Mouse (Mus musculus) testis, postnatal 10 days (tissue): ENCODE data around the gene Crisp3.
"Not testable (repeated sequence)": the region's sequence is repeated elsewhere in the genome, so short reads cannot be mapped to it uniquely, and the experiment has no call there.

ENCODE experiments used
- DNase-seq: peaks from one replicate; pipeline ENCODE4 v3.0.0; 2021; ENCODE audit warnings: low spot score

Crisp3 gene

DNA sequence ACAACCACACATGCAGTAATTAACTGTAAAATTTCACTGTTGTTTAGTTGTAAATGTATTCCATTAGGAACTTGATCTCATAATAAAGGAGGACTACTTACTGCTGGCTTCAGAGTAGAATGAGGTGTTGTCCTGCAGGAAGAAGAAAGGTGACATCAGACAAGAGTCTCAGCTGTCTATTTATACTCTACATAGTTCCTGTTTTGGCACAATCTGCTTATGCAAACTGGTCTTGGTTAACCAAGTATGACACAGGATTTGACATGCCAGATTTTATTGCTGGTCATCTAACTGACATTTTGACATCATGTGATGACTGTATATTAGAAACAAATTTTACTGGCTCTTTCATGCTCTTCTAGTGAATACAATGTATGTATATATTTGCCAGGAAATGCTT, at the start of gene Crisp3:
Crisp3 (minus strand) TSS at position 154 of the 400 bp plus-strand sequence.
- no peak for DNase-seq

DNA sequence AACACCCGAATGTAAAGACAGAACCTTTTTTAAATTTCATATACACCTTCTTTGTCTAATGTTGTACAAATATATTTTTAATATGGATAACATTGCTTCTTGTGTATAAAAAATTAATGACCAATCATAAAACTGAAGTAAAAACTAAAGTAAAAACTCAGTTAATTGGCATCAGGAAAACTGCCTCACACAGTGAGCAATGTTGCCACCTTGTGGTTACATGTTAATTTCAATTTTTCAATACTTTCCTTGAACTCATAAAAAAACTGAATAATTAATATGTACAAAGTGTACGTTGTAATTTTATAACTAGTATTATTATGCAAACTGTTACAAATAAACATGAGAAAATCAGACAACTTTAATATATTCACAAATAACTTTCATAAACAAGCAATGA, 43.3 kb upstream of the Crisp3 start:
- DNase-seq: no peak

DNA sequence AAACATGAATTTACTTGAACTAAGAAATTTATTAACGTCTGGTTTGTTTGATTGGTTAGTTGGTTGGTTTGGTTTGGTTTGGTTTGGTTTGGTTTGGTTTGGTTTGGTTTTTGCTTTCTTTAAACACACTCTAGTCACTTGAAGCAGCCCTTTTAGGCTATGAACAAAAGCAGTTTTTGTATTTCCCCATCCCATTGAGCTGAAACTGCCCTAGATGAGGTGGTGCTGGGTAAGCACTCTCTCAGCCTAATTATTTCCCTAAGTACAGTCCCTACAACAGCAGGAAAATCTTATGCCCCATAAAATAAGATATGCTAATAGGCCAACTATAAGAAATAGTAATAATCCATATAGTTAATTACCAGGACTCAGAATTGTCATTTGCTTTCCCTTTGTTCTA, 33.4 kb upstream of the Crisp3 start:
- DNase-seq: no peak

DNA sequence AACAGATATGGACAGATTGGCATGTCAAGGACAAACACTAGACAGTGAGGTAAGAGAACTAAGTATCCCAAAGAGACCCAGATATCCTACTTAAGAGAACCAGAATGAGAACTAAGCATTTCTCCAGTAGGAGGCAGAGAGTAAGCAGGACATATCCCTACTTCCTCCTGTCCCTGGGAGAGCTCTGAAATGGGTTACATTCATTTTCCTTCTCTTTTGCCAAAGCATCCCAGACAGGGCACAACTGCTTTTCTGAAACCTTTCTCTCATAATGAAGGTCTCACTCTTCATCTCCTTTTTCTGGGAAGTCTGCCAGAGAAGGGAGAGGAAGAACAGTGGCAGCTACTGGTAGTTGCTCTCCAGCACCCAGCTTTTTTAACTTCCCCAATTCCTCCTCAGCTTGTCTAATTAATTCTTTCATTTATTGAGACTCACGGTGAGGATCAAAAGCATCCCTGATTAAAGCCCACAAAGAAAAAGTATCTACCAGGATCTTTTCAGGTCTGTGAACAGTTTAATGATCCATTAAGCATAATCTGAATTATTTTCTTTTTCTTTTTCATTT, 32.9 kb upstream of the Crisp3 start:
- DNase-seq: no peak

DNA sequence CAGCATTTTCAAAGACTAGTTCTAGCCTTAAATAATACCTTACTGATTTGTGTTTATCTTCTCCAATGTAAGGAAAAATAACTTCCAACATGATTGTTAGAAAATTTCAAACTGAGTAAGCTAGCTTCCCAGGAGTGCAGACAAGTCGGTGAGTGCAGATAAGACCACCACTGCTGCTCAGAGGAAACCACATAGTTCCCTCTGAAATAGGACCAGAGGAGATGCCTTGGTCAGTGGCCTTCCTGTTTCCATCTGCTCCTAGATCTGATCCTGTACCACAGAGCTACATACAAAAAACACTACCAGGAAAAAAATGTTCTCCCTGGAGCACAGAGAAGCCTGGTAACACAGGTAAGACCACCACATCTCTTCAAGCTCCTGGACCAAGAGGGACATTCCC, 10.4 kb upstream of the Crisp3 start:
- DNase-seq: no peak

DNA sequence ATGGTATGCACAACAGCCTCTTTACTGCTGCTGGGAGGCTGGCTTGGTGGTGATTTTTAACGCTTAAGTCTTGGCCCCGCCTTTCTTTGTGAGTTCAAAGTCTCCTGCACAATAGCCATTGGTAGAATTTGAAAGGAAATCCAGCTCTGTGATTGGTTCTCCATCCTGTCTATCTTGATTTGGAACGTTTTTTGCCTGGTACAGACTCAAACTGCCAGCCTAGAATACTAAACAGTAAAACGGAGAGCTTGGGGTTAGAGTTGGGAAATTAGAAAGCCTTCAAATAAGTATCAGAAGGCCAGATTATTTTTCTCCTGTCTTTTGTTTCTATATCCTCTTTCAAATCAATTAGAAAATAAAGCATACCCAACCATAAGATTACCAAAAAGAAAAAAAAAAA, 33.5 kb downstream of the Crisp3 start, which contains the start of gene Pgk2:
Pgk2 (minus strand) TSS at position 101 of the 400 bp plus-strand sequence.
- DNase-seq: no peak

DNA sequence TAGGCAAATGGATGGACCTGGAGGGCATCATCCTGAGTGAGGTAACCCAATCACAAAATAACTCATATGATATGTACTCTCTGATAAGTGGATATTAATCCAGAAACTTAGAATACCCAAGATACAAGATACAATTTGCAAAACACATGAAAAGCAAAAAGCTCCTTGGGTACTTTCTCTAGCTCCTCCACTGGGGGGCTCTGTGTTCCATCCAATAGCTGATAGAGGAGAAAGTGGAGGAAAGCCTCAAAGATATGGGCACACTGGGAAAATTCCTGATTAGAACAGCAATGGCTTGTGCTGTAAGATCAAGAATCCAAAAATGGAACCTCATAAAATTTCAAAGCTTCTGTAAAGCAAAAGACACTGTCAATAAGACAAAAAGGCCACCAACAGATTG, 40.3 kb downstream of the Crisp3 start:
- not testable (repeated sequence) for DNase-seq

DNA sequence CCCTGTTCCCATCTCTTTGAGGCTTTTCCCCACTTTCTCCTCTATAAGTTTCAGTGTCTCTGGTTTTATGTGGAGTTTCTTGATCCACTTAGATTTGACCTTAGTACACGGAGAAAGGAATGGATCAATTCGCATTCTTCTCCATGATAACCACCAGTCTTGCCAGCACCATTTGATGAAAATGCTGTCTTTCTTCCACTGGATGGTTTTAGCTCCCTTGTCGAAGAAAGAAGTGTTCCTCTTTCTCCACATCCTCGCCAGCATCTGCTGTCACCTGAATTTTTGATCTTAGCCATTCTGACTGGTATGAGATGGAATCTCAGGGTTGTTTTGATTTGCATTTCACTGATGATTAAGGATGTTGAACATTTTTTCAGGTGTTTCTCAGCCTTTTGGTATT, 51.9 kb downstream of the Crisp3 start:
- not testable (repeated sequence) for DNase-seq
